Mouse (Mus musculus) liver, adult 2 months (tissue): ENCODE data around the gene Nek3. TPM values are rescaled to one million over a fixed set of nuclear protein-coding genes. Genes with fewer than 3 reads are reported as not detected.

Experiments
- DNase-seq: peaks from one replicate; pipeline ENCODE4 v3.0.0-alpha.2; 2011; ENCODE audit warnings: low read depth, low spot score; ENCODE audit errors: extremely low read depth
- H3K27ac ChIP-seq: fragments of 200-500 bp; replicated peaks from 2 replicates; pipeline ENCODE4 v1.5.1; 2012; ENCODE audit warnings: low read depth, mild to moderate bottlenecking, control low read depth, inconsistent platforms, low read length; ENCODE audit not compliant: insufficient read depth
- H3K27me3 ChIP-seq: fragments of 200-500 bp; 2 replicates; pipeline ENCODE4 v1.6.1; 2012; ENCODE audit warnings: mild to moderate bottlenecking, moderate library complexity, low read length, inconsistent platforms; ENCODE audit not compliant: control insufficient read depth, insufficient read depth
- H3K36me3 ChIP-seq: fragments of 200-500 bp; 2 replicates; pipeline ENCODE4 v1.6.1; 2012; ENCODE audit warnings: low read length, inconsistent platforms; ENCODE audit not compliant: control insufficient read depth, insufficient read depth
- H3K4me1 ChIP-seq: fragments of 200-500 bp; 2 replicates; pipeline ENCODE4 v1.6.1; 2011; ENCODE audit warnings: low read length; ENCODE audit not compliant: control insufficient read depth, insufficient read depth
- H3K4me3 ChIP-seq: fragments of 200-500 bp; 2 replicates; pipeline ENCODE4 v1.5.1; 2011; ENCODE audit warnings: low read depth, mild to moderate bottlenecking, control low read depth, low read length, moderate library complexity; ENCODE audit not compliant: insufficient read depth
- H3K79me2 ChIP-seq: fragments of 200-500 bp; 2 replicates; pipeline ENCODE4 v1.6.1; 2012; ENCODE audit warnings: inconsistent platforms, mild to moderate bottlenecking, low read length, moderate library complexity; ENCODE audit not compliant: control insufficient read depth, insufficient read depth
- H3K9ac ChIP-seq: fragments of 200-500 bp; 2 replicates; pipeline ENCODE4 v1.6.1; 2012; ENCODE audit warnings: low read depth, mild to moderate bottlenecking, control low read depth, inconsistent platforms, low read length
- CTCF ChIP-seq: fragments of 200-500 bp; IDR thresholded peaks from 2 replicates; pipeline ENCODE4 v1.5.1; 2011; ENCODE audit warnings: low read depth, low read length, control low read depth
- POLR2A ChIP-seq: fragments of 200-500 bp; IDR thresholded peaks from 2 replicates; pipeline ENCODE4 v1.6.1; 2011; ENCODE audit warnings: low read length, control low read depth; ENCODE audit not compliant: insufficient read depth; ENCODE audit errors: extremely low read depth
- WGBS: fragments of 180-500 bp; shearing (Covaris S2); methylation state at CpG from one replicate; pipeline ENCODE4 v1.1.7; 2018; 5-methylcytosine and 5-hydroxymethylcytosine counted together
- polyA plus RNA-seq: library from polyadenylated mRNA; depleted of rRNA; stranded (reverse); fragments of >200 nt; gene quantifications from 2 replicates; pipeline ENCODE4 v1.2.3, GENCODE M21; 2012; rRNA removed
- total RNA-seq: library from RNA; depleted of rRNA; stranded (reverse); fragments of >200 nt; gene quantifications from 2 replicates; pipeline ENCODE4 v1.2.3, GENCODE M21; 2014; rRNA removed

The Nek3 gene
- total and polyA plus RNA-seq, 2 experiments, result 0.71 to 1.1 TPM

DNA sequence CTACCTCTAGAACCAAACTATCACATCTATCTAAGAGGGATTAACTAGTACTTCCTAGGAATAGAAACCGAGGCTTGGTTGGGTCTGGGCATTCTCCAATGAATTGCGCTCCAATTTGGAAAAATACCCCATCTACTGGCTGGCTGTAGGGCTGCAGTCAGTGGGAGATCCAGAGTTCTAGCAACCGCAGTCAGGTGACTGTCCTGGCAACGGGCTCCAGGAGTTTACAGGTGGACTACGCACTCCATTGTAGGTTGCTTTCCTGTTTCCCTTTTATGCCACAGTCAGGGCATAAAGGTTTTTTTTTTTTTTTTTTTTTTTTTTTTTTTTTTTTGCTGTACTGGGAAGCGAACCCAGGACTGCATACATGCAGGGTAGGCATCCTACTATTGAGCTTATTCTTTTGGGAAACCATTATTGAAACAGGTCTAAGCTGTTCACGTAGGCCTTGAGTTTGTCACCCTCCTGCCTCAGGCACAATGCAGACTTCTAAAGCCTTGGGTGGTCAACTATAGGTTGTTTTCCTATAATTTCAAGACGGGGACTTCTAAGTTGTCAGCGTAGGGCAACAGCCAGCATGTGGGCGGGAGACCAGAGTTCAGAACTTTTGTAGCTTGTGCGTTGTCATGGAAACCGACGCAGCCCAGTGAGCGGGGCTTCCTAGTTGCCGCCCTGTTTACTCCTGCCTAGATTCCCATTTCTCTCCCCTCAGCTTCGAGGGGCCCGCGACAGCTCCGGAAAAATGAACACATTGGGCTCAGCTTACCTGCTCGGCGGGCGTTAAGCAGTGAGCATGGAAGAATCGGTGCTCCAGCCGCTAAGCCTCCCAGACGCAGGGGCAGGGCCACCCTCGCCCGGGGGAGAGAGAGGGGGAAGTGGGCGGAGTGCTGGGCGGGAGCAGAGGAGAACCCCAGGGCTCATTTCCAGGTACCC, 41.7 kb downstream of the Nek3 start, which contains the start of gene Nek5:
Nek5 (minus strand) TSS at position 834 of the 933 bp plus-strand sequence.
- no peaks in the 10 kb centered on the region for H3K4me1 ChIP-seq
- WGBS, result 3% methylated on average over 29 of the region's 29 CpGs
- peak within 1 kb of the TSS; percentile 63 for H3K4me3 ChIP-seq
- TF ChIP-seq POLR2A, result no peak
- TF ChIP-seq CTCF, result peak; percentile 73
- no peaks in the 10 kb centered on the region for H3K79me2 ChIP-seq
- DNase-seq, result peak; percentile 79
- peak within 1 kb of the TSS; percentile 55 for H3K9ac ChIP-seq
- no peaks in the 10 kb centered on the region for H3K27me3 ChIP-seq
- H3K27ac ChIP-seq, result no peak within 1 kb of the TSS
- H3K36me3 ChIP-seq, result no peaks in the 10 kb centered on the region

DNA sequence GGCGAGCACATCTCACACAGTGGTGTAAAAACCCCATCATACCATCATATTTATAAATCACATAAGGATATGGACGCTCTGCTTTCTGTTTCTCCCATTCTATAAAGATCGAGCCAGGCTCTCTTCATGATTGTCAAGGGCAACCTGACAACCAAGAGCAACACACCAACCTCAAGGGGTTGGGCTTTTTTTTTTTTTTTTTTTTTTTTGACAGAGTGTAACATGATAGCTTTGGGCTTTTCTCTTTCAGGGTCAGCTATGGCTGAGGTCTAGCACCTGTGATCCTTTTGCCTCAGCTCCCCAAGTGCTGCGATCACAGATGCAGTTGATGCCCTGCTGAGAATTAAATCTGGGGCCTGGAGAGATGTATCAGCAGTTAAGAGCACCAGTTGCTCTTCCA, 59.2 kb downstream of the Nek3 start:
- TF ChIP-seq CTCF, result no peak
- Histone ChIP-seq H3K4me3 (no peak overlapping the region), H3K79me2 (no peaks in the 10 kb centered on the region), H3K27ac (no peak overlapping the region), H3K4me1 (no peaks in the 10 kb centered on the region), H3K36me3 (no peaks in the 10 kb centered on the region), H3K9ac (no peak overlapping the region), H3K27me3 (no peaks in the 10 kb centered on the region)
- no peak for DNase-seq
- WGBS, result 72% methylated on average over 4 of the region's 4 CpGs

DNA sequence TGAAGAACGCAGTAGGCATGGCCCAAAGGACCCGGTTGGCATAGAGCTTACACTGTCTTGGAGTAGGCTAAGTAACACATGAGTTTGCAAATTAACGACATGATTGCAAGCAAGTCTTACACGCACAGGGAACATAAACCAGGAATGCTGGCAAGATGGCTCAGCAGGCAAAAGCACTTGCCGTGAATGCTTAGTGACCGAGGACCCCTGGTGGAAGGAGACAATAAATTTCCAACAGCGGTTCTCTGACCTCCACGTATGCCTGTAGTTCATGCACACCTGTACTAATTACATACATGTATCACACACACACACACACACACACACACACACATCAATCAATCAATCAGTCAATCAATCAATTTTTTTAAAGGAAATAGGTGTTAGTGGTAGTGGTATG, 74.7 kb downstream of the Nek3 start:
- Histone ChIP-seq H3K79me2 (no peaks in the 10 kb centered on the region), H3K9ac (no peak overlapping the region), H3K27ac (no peak overlapping the region), H3K27me3 (no peaks in the 10 kb centered on the region), H3K36me3 (no peaks in the 10 kb centered on the region), H3K4me3 (no peak overlapping the region), H3K4me1 (no peaks in the 10 kb centered on the region)
- 43% methylated on average over 8 of the region's 8 CpGs for WGBS
- peak; percentile 37 for DNase-seq
- peak; percentile 50 for TF ChIP-seq CTCF
- no peak for TF ChIP-seq POLR2A

DNA sequence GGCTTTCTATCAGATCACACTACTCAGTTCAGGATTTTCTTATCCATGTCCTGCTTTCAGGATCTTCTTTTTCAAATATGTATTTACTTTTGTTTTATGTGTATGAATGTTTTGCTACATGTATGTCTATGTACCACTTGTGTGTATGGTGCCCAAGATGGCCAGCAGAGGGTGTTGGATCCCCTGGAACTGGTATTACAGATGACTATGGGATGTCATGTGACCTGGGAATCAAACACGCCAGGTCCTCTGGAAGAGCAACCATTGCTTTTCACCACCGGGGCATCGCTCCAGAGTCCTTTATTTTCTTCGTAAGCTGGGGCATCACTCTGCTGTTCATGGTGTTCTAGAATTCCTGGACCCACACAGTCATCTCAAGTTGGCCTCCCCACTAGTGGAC, 77.0 kb downstream of the Nek3 start:
- Histone ChIP-seq H3K79me2 (no peaks in the 10 kb centered on the region), H3K4me3 (no peak overlapping the region), H3K36me3 (no peaks in the 10 kb centered on the region), H3K27ac (no peak overlapping the region), H3K27me3 (no peaks in the 10 kb centered on the region), H3K4me1 (no peaks in the 10 kb centered on the region), H3K9ac (no peak overlapping the region)
- WGBS, result 96% methylated on average over 4 of the region's 4 CpGs
- TF ChIP-seq POLR2A, result no peak
- TF ChIP-seq CTCF, result no peak
- DNase-seq, result peak; percentile 4

DNA sequence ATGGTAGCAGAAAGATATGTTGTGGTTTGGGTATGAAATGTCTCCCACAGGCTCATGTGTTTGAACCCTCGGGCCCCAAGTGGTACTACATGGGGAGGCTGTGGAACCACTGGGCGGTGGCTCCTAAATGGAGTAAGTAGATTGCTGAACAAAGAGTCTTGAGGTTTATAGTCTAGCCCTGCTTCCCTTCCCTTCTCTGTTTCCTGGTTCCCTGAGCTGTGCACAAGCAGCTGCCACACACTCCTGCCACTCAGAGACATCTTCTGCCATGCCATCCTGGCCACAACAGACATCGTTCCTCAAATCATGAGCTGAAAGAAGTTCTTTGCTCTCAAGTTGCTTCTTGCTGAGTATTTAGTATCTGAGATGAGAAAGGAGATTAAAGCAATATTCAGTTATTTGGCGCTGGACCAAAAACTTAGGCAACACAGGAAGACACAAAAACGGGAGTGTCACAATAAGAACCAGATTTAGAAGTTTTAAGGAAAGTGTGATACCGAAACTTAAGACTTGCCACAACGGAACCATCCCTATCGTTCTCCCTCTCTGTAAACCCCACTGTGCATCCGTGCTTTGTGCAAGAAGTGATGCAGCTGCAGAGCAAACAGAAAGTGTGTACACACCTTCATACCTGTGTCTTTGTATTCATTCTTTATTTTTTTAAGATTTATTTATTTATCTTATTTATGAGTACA, 86.8 kb downstream of the Nek3 start:
- TF ChIP-seq POLR2A (no peak), CTCF (no peak)
- no peaks in the 10 kb centered on the region for H3K27me3 ChIP-seq
- no peak overlapping the region for H3K27ac ChIP-seq
- H3K9ac ChIP-seq, result no peak overlapping the region
- H3K4me3 ChIP-seq, result no peak overlapping the region
- H3K36me3 ChIP-seq, result no peaks in the 10 kb centered on the region
- WGBS, result 77% methylated on average over 9 of the region's 9 CpGs
- no peak for DNase-seq
- no peaks in the 10 kb centered on the region for H3K79me2 ChIP-seq
- H3K4me1 ChIP-seq, result no peaks in the 10 kb centered on the region

Other genes with a start within 250 kb of the Nek3 start
- gene Defb15, start 233.7 kb downstream of the Nek3 start, total RNA-seq, result not detected in 2 replicates
- not detected in 2 replicates for gene Defb15, start 233.7 kb downstream of the Nek3 start, polyA plus RNA-seq
- not detected in 2 replicates for gene Defb35, start 228.1 kb downstream of the Nek3 start, total RNA-seq
- not detected in 2 replicates for gene Defb35, start 228.1 kb downstream of the Nek3 start, polyA plus RNA-seq
- gene Defb13, start 219.7 kb downstream of the Nek3 start, total RNA-seq, result not detected in 2 replicates
- gene Defb13, start 219.7 kb downstream of the Nek3 start, polyA plus RNA-seq, result not detected in 2 replicates
- not detected in 2 replicates for gene Fam90a1a, start 207.7 kb downstream of the Nek3 start, total RNA-seq
- not detected in 2 replicates for gene Fam90a1a, start 207.7 kb downstream of the Nek3 start, polyA plus RNA-seq
- gene Ccdc70, start 196.7 kb downstream of the Nek3 start, total RNA-seq, result not detected in 2 replicates
- gene Ccdc70, start 196.7 kb downstream of the Nek3 start, polyA plus RNA-seq, result not detected in 2 replicates
- gene Atp7b, start 106.1 kb downstream of the Nek3 start, total RNA-seq, result 9.8 and 14.5 TPM in 2 replicates
- gene Atp7b, start 106.1 kb downstream of the Nek3 start, polyA plus RNA-seq, result 10.7 and 12.5 TPM in 2 replicates
- gene Alg11, start 105.7 kb downstream of the Nek3 start, total RNA-seq, result 15.2 and 22.2 TPM in 2 replicates
- 4.8 and 11.6 TPM in 2 replicates for gene Alg11, start 105.7 kb downstream of the Nek3 start, polyA plus RNA-seq
- gene Nek5, start 41.4 kb downstream of the Nek3 start, total RNA-seq, result 0.20 and 0.28 TPM in 2 replicates
- 0.04 and 0.10 TPM in 2 replicates for gene Nek5, start 41.4 kb downstream of the Nek3 start, polyA plus RNA-seq
- 0.65 and 1.7 TPM in 2 replicates for gene Ckap2, start 19.4 kb upstream of the Nek3 start, total RNA-seq
- 0.10 and 0.18 TPM in 2 replicates for gene Ckap2, start 19.4 kb upstream of the Nek3 start, polyA plus RNA-seq
- 11.2 and 14.4 TPM in 2 replicates for gene Vps36, start 26.4 kb upstream of the Nek3 start, total RNA-seq
- gene Vps36, start 26.4 kb upstream of the Nek3 start, polyA plus RNA-seq, result 7.0 and 7.8 TPM in 2 replicates
- 2.1 and 2.5 TPM in 2 replicates for gene Thsd1, start 60.9 kb upstream of the Nek3 start, total RNA-seq
- 1.9 and 2.1 TPM in 2 replicates for gene Thsd1, start 60.9 kb upstream of the Nek3 start, polyA plus RNA-seq
- not detected in 2 replicates for gene Tpte, start 117.0 kb upstream of the Nek3 start, total RNA-seq
- gene Tpte, start 117.0 kb upstream of the Nek3 start, polyA plus RNA-seq, result not detected in 2 replicates
- gene Slc25a15, start 232.2 kb upstream of the Nek3 start, total RNA-seq, result 228 and 265 TPM in 2 replicates
- gene Slc25a15, start 232.2 kb upstream of the Nek3 start, polyA plus RNA-seq, result 107 and 143 TPM in 2 replicates
- 34.9 and 35.7 TPM in 2 replicates for gene Mrps31, start 244.9 kb upstream of the Nek3 start, total RNA-seq
- gene Mrps31, start 244.9 kb upstream of the Nek3 start, polyA plus RNA-seq, result 9.4 and 9.5 TPM in 2 replicates